Mouse (Mus musculus) adrenal gland, postnatal 14 days (tissue): Measurements from ENCODE around the gene Cd180. TPM values are rescaled to one million over a fixed set of nuclear protein-coding genes. Genes with fewer than 3 reads are reported as not detected.

ENCODE experiments used
- DNase-seq: peaks from one replicate; pipeline ENCODE4 v3.0.0; 2021; ENCODE audit warnings: mixed read lengths
- total RNA-seq: library from RNA; stranded (reverse); gene quantifications from 2 replicates; pipeline ENCODE4 v1.2.3, GENCODE M21; 2021

The Cd180 gene
- total RNA-seq, 1 experiment from 2014 or later: 0.93 TPM

DNA sequence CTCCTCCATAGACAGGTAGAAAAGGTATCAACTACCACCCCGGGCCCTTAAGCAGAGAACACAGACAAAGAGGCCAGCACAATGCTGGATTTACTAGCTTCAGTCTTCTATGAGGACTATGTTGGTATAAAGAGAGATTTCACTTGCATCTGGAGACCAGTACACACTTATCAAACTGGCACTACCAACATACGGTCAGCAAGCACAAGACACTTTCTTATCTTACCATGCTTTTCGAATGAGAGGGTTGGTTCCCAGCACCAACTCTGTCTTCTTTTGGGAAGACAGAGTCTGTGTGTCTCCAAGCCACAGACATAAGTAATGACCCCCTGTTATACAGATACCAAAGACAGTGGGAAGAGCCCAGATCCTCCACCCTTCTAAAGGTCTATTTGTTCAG is 85.5 kb downstream of the Cd180 start:
- no peak for DNase-seq

DNA sequence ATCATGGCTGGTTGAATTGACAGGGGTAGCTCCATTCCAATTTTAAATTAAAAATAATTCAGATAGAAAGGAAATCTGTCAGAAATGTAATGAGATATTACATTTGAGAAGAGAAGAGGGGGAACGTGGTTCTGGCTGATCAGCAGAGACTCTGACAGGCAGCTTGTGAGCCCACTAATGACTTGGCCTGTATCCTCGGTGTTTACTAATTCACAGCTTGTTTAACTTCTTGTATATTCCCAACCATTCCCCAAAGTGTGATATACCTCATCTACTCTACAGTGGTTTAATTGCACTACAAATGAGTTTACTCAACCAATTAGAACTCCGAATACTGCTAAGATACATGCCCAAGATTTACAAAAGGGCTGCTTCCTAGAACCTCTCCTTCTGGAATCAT is 85.9 kb downstream of the Cd180 start:
- DNase-seq: no peak

DNA sequence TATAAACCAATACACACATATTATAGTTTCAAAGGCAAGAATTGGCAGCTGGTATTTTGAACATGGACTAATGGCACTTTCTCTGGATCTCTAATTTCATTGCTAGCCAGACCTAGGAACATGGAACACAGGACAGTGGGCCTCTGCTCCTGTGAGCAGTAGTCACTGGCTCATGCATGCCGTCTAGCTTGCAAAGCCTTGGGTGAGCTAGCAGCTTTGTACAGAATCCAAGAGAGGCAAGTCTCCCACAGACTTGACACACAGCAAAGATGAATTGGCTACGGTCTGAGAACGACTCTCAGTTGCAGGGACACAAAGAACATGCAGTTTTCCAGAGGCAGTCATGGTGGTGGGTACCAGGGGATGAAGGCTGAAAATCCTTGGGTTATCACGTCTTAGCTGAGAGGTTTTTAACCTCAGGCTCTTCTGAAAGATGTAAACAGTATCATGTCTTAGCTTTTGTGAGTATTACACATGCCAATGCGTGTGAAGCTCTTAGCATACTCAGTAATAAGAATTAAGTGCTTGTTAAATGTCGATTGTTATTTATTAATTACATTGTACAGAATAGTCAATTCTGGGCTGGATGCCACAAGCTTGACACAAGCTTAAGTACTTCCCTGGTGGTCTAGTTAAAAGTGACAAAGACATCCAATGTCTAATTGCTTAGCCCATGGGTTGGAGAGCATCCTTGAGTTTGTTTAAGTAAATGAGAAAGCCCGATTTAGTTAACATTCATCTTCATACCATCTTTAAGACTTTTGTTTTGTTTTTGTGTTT is 90.4 kb downstream of the Cd180 start:
- DNase-seq: no peak

DNA sequence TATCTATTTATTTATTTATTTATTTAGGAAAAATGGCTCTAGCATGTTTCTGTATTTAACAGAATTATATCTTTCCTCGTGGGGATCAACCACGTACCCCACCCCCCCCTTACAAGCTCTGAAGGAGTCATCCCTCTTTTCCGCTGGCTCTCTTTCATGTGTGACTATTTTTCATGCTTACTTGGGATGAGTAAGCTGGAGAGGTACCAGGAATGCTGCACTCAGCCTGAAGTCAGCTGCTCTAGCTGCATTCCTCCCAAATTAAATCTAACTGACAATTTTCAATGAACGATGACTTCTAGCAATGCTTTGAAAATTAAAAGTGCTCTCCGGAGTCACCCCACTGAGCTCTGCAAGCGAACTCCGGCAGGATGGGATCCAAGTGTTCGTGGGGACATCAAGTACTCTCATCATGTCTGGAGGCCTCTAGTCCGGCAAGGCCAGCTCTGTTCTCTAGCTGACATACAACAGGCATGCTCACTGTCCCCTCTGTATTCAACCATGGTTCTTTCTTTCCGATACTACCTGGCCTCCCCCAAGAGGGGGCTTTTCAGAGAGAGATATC is 93.4 kb downstream of the Cd180 start:
- DNase-seq: peak; percentile 20
